Mouse (Mus musculus) thymus, adult 2 months (tissue): ENCODE data around the gene Slc16a9. TPM values are rescaled to one million over a fixed set of nuclear protein-coding genes. Genes with fewer than 3 reads are reported as not detected.

Experiments used
- DNase-seq: peaks from one replicate; pipeline ENCODE4 v3.0.0; 2021
- H3K27ac ChIP-seq: fragments of 200-500 bp; 2 replicates; pipeline ENCODE4 v1.5.1; 2012; ENCODE audit warnings: low read length, control low read depth; ENCODE audit not compliant: control insufficient read depth, insufficient read depth
- H3K27me3 ChIP-seq: fragments of 200-500 bp; 2 replicates; pipeline ENCODE4 v1.6.1; 2012; ENCODE audit warnings: mild to moderate bottlenecking, low read length, moderate library complexity, mixed read lengths; ENCODE audit not compliant: control insufficient read depth, insufficient read depth
- H3K36me3 ChIP-seq: fragments of 200-500 bp; 2 replicates; pipeline ENCODE4 v1.6.1; 2012; ENCODE audit warnings: mild to moderate bottlenecking, low read length, moderate library complexity; ENCODE audit not compliant: control insufficient read depth, insufficient read depth
- H3K4me1 ChIP-seq: fragments of 200-500 bp; replicated peaks from 2 replicates; pipeline ENCODE4 v1.6.1; 2012; ENCODE audit warnings: low read length; ENCODE audit not compliant: control insufficient read depth, insufficient read depth
- H3K4me3 ChIP-seq: fragments of 200-500 bp; 2 replicates; pipeline ENCODE4 v1.5.1; 2012; ENCODE audit warnings: mild to moderate bottlenecking, low read length, control low read depth, moderate library complexity; ENCODE audit not compliant: control insufficient read depth, insufficient read depth
- CTCF ChIP-seq: fragments of 200-500 bp; IDR thresholded peaks from 2 replicates; pipeline ENCODE4 v1.5.1; 2012; ENCODE audit warnings: mild to moderate bottlenecking, control low read depth, low read length, moderate library complexity, borderline replicate concordance; ENCODE audit not compliant: control insufficient read depth, poor library complexity, insufficient read depth; ENCODE audit errors: extremely low read depth
- POLR2A ChIP-seq: fragments of 200-500 bp; IDR thresholded peaks from 2 replicates; pipeline ENCODE4 v1.6.1; 2012; ENCODE audit warnings: mild to moderate bottlenecking, low read length, control low read depth, moderate library complexity; ENCODE audit not compliant: control insufficient read depth, poor library complexity, insufficient read depth; ENCODE audit errors: extremely low read depth
- WGBS: fragments of 180-500 bp; shearing (Covaris S2); methylation state at CpG from one replicate; pipeline ENCODE4 v1.1.7; 2018; 5-methylcytosine and 5-hydroxymethylcytosine counted together
- polyA plus RNA-seq: library from polyadenylated mRNA; depleted of rRNA; stranded (reverse); fragments of >200 nt; gene quantifications from 2 replicates; pipeline ENCODE4 v1.2.3, GENCODE M21; 2012

Gene Slc16a9
- polyA plus RNA-seq, 1 experiment, result 2.5 TPM

DNA sequence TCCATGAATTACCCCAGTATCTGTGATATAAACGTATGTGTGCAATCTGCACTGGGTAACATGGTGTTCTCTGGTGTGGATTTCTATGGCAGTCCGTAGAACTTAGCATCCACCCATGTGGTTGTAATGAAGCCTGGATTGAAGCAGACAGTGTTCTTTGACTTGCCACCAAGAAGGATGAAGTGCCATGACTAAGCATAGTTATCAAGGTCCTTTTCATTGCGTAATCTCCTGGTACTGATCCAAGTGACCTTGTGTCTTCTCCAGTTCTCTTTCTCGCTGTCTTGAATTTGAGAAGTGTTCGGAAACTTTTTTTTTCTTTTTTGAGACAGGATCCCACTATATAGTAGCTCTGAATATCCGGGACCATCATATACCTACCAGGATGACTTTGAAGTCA, 20.3 kb upstream of the Slc16a9 start:
- TF ChIP-seq POLR2A (no peak), CTCF (no peak)
- no peak overlapping the region for H3K27ac ChIP-seq
- no peak for DNase-seq
- no peaks in the 10 kb centered on the region for H3K27me3 ChIP-seq
- no peaks in the 10 kb centered on the region for H3K36me3 ChIP-seq
- H3K4me1 ChIP-seq, result no peaks in the 10 kb centered on the region
- no peak overlapping the region for H3K4me3 ChIP-seq
- 79% methylated on average over 6 of the region's 6 CpGs for WGBS

DNA sequence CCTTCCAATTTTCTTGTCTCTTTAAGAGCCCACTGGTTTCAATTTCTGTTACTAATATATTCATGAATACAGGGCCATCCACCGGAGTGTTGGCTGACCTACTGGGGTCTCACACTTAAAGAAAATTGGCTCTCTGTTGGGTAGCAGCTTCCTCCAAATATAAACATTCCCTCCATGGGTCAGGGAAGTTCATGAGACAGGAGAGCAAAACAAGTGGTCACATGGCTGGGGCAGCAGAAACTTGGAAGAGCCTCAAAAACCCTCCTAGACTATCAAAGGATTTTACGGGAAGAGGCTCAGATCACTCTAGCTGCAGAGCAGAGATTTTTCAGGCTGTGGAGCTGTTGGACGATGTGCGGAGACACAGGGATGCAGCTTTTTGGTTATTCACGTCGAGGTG, 19.1 kb upstream of the Slc16a9 start:
- WGBS, result 89% methylated on average over 6 of the region's 6 CpGs
- no peaks in the 10 kb centered on the region for H3K36me3 ChIP-seq
- H3K4me3 ChIP-seq, result no peak overlapping the region
- H3K4me1 ChIP-seq, result no peaks in the 10 kb centered on the region
- TF ChIP-seq CTCF (no peak), POLR2A (no peak)
- no peak for DNase-seq
- H3K27ac ChIP-seq, result no peak overlapping the region
- H3K27me3 ChIP-seq, result no peaks in the 10 kb centered on the region

DNA sequence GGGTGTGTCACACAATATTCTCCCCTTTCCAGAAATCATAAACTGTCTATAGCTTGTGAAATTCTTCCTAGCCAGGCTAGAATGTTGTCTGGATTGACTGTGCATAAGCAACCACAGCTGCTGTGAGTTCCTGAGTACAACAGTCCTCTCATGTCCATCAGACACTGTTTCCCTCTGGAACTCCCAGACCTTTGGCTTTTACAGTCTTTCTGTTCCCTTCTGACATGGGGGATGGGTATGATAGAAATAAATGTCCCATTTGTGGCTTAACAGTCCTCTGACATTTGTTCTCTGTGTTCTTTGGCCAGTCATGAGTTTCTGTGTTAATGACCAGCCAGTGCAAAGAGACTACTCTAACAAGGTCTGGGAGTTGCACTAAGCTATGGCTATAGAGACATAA, 18.3 kb upstream of the Slc16a9 start:
- Histone ChIP-seq H3K27ac (no peak overlapping the region), H3K27me3 (no peaks in the 10 kb centered on the region)
- no peak for TF ChIP-seq POLR2A
- TF ChIP-seq CTCF, result no peak

DNA sequence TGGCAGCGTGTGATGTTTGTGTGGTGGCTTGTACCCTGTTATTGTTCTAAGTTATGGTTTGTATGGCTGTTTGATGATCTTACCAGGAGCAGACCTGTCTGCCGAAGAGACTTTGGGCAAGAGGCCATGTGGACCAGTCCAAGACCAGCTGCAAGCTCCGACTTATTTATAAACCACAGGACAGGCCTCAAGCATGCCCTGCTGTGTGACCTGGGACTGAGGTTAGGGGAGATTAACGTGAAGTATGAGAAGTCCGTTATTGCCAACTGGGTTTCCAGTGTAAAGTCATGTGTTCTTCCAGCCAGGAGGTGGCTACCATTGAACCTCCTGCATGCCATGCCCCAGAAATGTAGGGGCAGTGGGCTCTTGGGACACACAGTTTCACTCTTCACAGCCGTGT, 14.5 kb upstream of the Slc16a9 start:
- Histone ChIP-seq H3K27ac (no peak overlapping the region), H3K27me3 (no peaks in the 10 kb centered on the region), H3K36me3 (no peaks in the 10 kb centered on the region), H3K4me3 (no peak overlapping the region), H3K4me1 (no peaks in the 10 kb centered on the region)
- WGBS, result 91% methylated on average over 6 of the region's 6 CpGs
- TF ChIP-seq POLR2A, result no peak
- no peak for DNase-seq

More for the DNA sequence above, 18.3 kb upstream of the Slc16a9 start:
- H3K4me1 ChIP-seq, result no peaks in the 10 kb centered on the region
- H3K36me3 ChIP-seq, result no peaks in the 10 kb centered on the region
- DNase-seq, result no peak
- no peak overlapping the region for H3K4me3 ChIP-seq

DNA sequence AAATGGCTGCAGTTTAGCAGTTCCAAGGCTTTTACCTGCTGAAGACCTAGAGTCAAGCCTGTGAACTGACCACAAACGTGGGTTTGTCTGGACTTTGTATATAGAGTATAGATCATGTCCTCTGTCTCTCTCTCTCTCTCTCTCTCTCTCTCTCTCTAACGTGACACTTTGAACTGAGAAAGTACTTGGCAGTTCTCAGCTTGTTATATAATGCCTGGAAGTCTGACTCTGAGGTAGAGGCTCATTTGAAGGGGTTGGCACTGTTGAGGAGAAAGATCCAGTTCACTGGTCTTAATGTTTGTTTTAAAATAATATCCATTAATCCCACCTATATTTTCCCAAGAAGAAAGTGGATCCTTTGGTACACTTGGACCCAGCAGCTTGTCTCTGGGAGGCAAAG, 7.0 kb upstream of the Slc16a9 start:
- no peaks in the 10 kb centered on the region for H3K4me1 ChIP-seq
- TF ChIP-seq POLR2A, result no peak
- TF ChIP-seq CTCF, result no peak
- no peak overlapping the region for H3K27ac ChIP-seq
- H3K27me3 ChIP-seq, result no peaks in the 10 kb centered on the region
- DNase-seq, result no peak
- H3K36me3 ChIP-seq, result no peaks in the 10 kb centered on the region
- WGBS, result 76% methylated on average over 2 of the region's 2 CpGs
- no peak overlapping the region for H3K4me3 ChIP-seq

DNA sequence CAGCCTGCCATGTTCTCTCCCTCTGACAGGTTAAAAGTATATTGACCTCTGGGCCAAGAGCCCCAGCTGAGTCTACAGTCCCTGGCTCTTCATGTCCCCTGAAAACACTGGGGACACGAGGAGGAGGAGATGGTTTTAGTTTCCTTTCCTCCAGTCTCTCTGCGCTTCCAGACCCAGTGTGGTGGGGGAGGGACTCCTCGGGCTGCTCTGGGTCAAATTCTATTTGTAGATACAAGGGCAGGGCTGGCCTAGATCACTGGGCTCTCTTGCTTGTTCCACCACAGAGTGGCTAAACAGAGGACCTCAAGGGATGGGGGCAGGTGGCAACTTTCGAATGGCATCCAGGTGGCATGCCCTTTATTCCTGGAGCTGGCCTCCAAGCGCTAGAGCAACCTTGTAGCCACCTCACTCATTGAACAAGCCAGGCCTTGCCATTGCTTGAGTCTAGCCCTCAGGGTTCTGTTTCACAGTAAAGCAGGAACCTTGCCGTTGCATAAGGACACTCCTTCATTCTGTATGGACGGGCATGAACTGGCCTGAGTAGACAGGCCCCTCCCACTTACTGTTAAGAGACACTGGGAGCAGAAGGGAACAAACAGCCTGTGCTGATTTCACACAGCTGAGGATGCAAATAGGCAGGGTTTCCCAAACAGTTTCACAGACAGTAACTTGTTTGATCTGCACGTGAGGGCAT, 2.0 kb upstream of the Slc16a9 start:
- no peak for TF ChIP-seq CTCF
- no peak for TF ChIP-seq POLR2A
- H3K27me3 ChIP-seq, result peaks cover 8% of the 10 kb centered on the region; the same call in 1 of the 2 replicates
- no peaks in the 10 kb centered on the region for H3K36me3 ChIP-seq
- 68% methylated on average over 8 of the region's 8 CpGs for WGBS
- no peak overlapping the region for H3K27ac ChIP-seq
- DNase-seq, result no peak
- H3K4me3 ChIP-seq, result no peak overlapping the region
- H3K4me1 ChIP-seq, result no peaks in the 10 kb centered on the region

DNA sequence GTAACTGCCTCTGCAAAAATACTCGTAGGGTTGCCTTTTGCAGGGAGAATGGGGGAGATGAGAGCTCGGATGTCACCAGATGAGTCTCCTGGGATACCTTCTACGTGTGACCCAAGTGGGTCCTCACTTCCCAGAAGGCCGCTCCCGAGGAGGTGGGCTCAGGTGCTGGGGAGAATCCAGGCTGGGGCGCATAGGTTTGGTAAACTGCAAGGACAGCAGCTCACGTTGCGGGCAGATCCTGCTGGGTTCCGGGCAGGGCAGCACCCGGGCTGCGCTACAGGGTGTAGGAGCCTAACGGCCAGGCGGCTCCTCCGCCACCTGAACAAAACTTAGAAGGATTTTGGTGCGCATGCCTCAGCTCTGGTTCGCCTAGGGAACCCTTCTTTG, 652 bp downstream of the Slc16a9 start:
- no peaks in the 10 kb centered on the region for H3K4me1 ChIP-seq
- peaks cover 8% of the 10 kb centered on the region; the same call in 1 of the 2 replicates for H3K27me3 ChIP-seq
- H3K4me3 ChIP-seq, result no peak overlapping the region
- no peaks in the 10 kb centered on the region for H3K36me3 ChIP-seq
- no peak for DNase-seq
- 2% methylated on average over 16 of the region's 16 CpGs for WGBS
- no peak overlapping the region for H3K27ac ChIP-seq
- TF ChIP-seq POLR2A (no peak), CTCF (no peak)
